Mouse (Mus musculus) yolk sac, embryonic 10.5 days (tissue): ENCODE measurements at regions not wholly inside any gene's neighbourhood (a gene's known extent, or its start where the extent isn't known, plus 50 kb on each side); places are given as distances from the start of the nearest gene placed in this dataset.

Source experiments
- DNase-seq: peaks from one replicate; pipeline ENCODE4 v3.0.0-alpha.2; 2017; ENCODE audit warnings: low spot score

- no peak for DNase-seq
These were observed 62.3 kb upstream of the Peli2 start for GRCm38 (mm10) chr14:48058234-48058868.

GRCm38 (mm10) chr14:48059664-48060455, 60.8 kb upstream of the Peli2 start:
- DNase-seq = no peak

GRCm38 (mm10) chr14:48068641-48069040, 52.0 kb upstream of the Peli2 start:
- DNase-seq = no peak
